Mouse (Mus musculus): ENCODE results near the gene Ube3a.

Gene Ube3a

GRCm38 (mm10) chr7:59228045-59228865, at the start of gene Ube3a:
Ube3a (plus strand) TSS chr7:59228750.
- DNase-seq (ENCODE audit: low read depth, low spot score), result peak; percentile 94

GRCm38 (mm10) chr7:59192831-59193230, 35.7 kb upstream of the Ube3a start:
- no peak for DNase-seq (ENCODE audit: low read depth, low spot score)

- DNase-seq (ENCODE audit: low read depth, low spot score), result no peak
Measured at GRCm38 (mm10) chr7:59214911-59215310, 13.6 kb upstream of the Ube3a start.

- DNase-seq (ENCODE audit: low read depth, low spot score), result no peak
Measured at GRCm38 (mm10) chr7:59221244-59221643, 7.3 kb upstream of the Ube3a start.

- DNase-seq (ENCODE audit: low read depth, low spot score), result no peak
Measured at GRCm38 (mm10) chr7:59228866-59229182, 274 bp downstream of the Ube3a start.

- peak; percentile 26 for DNase-seq (ENCODE audit: low read depth, low spot score)
Measured at GRCm38 (mm10) chr7:59229183-59229911, 797 bp downstream of the Ube3a start.

GRCm38 (mm10) chr7:59230304-59230703, 1.8 kb downstream of the Ube3a start:
- no peak for DNase-seq (ENCODE audit: low read depth, low spot score)

GRCm38 (mm10) chr7:59230768-59231167, 2.2 kb downstream of the Ube3a start:
- DNase-seq (ENCODE audit: low read depth, low spot score), result no peak

GRCm38 (mm10) chr7:59231960-59232359, 3.4 kb downstream of the Ube3a start:
- DNase-seq (ENCODE audit: low read depth, low spot score), result no peak

- DNase-seq (ENCODE audit: low read depth, low spot score), result no peak
Measured at GRCm38 (mm10) chr7:59234773-59235401, 6.3 kb downstream of the Ube3a start.

GRCm38 (mm10) chr7:59243257-59243656, 14.7 kb downstream of the Ube3a start:
- no peak for DNase-seq (ENCODE audit: low read depth, low spot score)

- DNase-seq (ENCODE audit: low read depth, low spot score), result no peak
Measured at GRCm38 (mm10) chr7:59245541-59245940, 17.0 kb downstream of the Ube3a start.

- DNase-seq (ENCODE audit: low read depth, low spot score), result no peak
Measured at GRCm38 (mm10) chr7:59253373-59253772, 24.8 kb downstream of the Ube3a start.

GRCm38 (mm10) chr7:59265538-59265937, 37.0 kb downstream of the Ube3a start:
- no peak for DNase-seq (ENCODE audit: low read depth, low spot score)

- no peak for DNase-seq (ENCODE audit: low read depth, low spot score)
Measured at GRCm38 (mm10) chr7:59271775-59272174, 43.2 kb downstream of the Ube3a start.

- no peak for DNase-seq (ENCODE audit: low read depth, low spot score)
Measured at GRCm38 (mm10) chr7:59312576-59312975, 84.0 kb downstream of the Ube3a start.

GRCm38 (mm10) chr7:59322759-59323158, 94.2 kb downstream of the Ube3a start:
- no peak for DNase-seq (ENCODE audit: low read depth, low spot score)
